Mouse (Mus musculus) bone marrow macrophage, adult 2 months (primary cell): ENCODE data around the gene Ntng1.

Experiments
- CTCF ChIP-seq: IDR thresholded peaks from 2 replicates; pipeline ENCODE4 v1.5.1; 2012; ENCODE audit warnings: low read depth, mild to moderate bottlenecking, low read length, moderate library complexity
- POLR2A ChIP-seq: IDR thresholded peaks from 2 replicates; pipeline ENCODE4 v1.6.1; 2012; ENCODE audit warnings: mild to moderate bottlenecking, low read depth, low read length, borderline replicate concordance

- TF ChIP-seq CTCF = no peak
- no peak for TF ChIP-seq POLR2A
Observed at GRCm38 (mm10) chr3:110143206-110144061, at the start of gene Ntng1.
